Mouse (Mus musculus): ENCODE data around the gene Lrrc18.

DNA sequence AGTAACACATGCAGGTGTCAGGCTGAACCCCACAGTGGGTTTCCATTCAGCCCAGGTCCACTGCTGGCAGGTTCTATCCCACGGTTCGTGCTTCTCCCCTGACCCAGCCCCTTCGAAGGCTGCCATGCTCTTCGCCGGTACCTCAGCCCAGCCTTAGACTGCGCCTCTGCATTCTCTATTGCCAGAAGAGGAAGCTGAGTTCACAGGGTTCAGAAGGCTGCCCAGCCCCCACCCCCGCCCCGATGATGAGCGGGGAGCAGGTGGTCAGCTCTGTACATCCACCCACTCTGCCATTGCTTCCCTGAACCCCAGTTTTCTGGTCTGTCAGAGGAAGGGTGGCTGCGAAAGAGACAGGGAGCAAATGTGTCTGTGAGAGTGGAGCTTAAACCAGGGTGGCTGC is 8.3 kb downstream of the Lrrc18 start:
- TF ChIP-seq CTCF (IDR thresholded peaks at IDR 0.05; ENCODE audit: low read depth, low read length) (no peak), POLR2A (IDR thresholded peaks at IDR 0.05; ENCODE audit: insufficient read depth, low read length) (no peak)

Measured in ES-Bruce4 (cell line).